Mouse (Mus musculus) ES-Bruce4 (cell line): ENCODE results near the gene Ntn1. TPM values are rescaled to one million over a fixed set of nuclear protein-coding genes. Genes with fewer than 3 reads are reported as not detected.

ENCODE experiments used
- H3K27ac ChIP-seq: 2 replicates; pipeline ENCODE4 v1.5.1; 2012; ENCODE audit warnings: low read length, inconsistent platforms; ENCODE audit not compliant: insufficient read depth
- H3K27me3 ChIP-seq: 2 replicates; pipeline ENCODE4 v1.6.1; 2012; ENCODE audit warnings: mild to moderate bottlenecking, low read length, inconsistent platforms; ENCODE audit not compliant: control insufficient read depth, poor library complexity, insufficient read depth, severe bottlenecking
- H3K36me3 ChIP-seq: 2 replicates; pipeline ENCODE4 v1.6.1; 2012; ENCODE audit warnings: inconsistent platforms, mild to moderate bottlenecking, low read length, moderate library complexity; ENCODE audit not compliant: control insufficient read depth, poor library complexity, insufficient read depth, severe bottlenecking
- H3K4me1 ChIP-seq: one replicate; pipeline ENCODE4 v1.8.1; 2011; ENCODE audit warnings: low read length; ENCODE audit not compliant: control insufficient read depth, insufficient read depth
- H3K4me3 ChIP-seq: 2 replicates; pipeline ENCODE4 v1.5.1; 2011; ENCODE audit warnings: low read depth, mild to moderate bottlenecking, low read length
- H3K9ac ChIP-seq: 2 replicates; pipeline ENCODE4 v1.6.1; 2012; ENCODE audit warnings: low read depth, mild to moderate bottlenecking, inconsistent platforms; ENCODE audit not compliant: poor library complexity, severe bottlenecking
- H3K9me3 ChIP-seq: replicated peaks from 2 replicates; pipeline ENCODE4 v1.6.1; 2012; ENCODE audit warnings: mild to moderate bottlenecking, low read length, inconsistent platforms; ENCODE audit not compliant: control insufficient read depth, poor library complexity, insufficient read depth, severe bottlenecking
- CTCF ChIP-seq: IDR thresholded peaks from one replicate; pipeline ENCODE4 v1.8.1; 2011; ENCODE audit warnings: low read depth, low read length
- EP300 ChIP-seq: IDR thresholded peaks from 2 replicates; pipeline ENCODE4 v1.6.1; 2011; ENCODE audit warnings: low read depth, low read length; ENCODE audit not compliant: insufficient read depth
- POLR2A ChIP-seq: IDR thresholded peaks from one replicate; pipeline ENCODE4 v1.8.1; 2011; ENCODE audit warnings: low read length; ENCODE audit not compliant: insufficient read depth
- polyA plus RNA-seq: library from polyadenylated mRNA; stranded (reverse); fragments of >200 nt; gene quantifications from 2 replicates; pipeline ENCODE4 v1.2.4, GENCODE M21; 2011; ENCODE audit warnings: low read depth; ENCODE audit not compliant: missing spikeins, insufficient read depth, insufficient read length

Ntn1 gene
- polyA plus RNA-seq, 1 experiment = 22.3 TPM

GRCm38 (mm10) chr11:68201063-68201462, 199.6 kb downstream of the Ntn1 start:
- TF ChIP-seq POLR2A (no peak), EP300 (no peak), CTCF (no peak)
- no peaks in the 10 kb centered on the region for H3K4me1 ChIP-seq
- H3K27ac ChIP-seq = no peak overlapping the region
- H3K36me3 ChIP-seq = no peaks in the 10 kb centered on the region
- no peak overlapping the region for H3K4me3 ChIP-seq
- H3K9ac ChIP-seq = no peak overlapping the region
- H3K27me3 ChIP-seq = no peaks in the 10 kb centered on the region
- H3K9me3 ChIP-seq = no peaks in the 10 kb centered on the region

GRCm38 (mm10) chr11:68200500-68200899, 200.1 kb downstream of the Ntn1 start:
- no peaks in the 10 kb centered on the region for H3K4me1 ChIP-seq
- TF ChIP-seq EP300 (no peak), CTCF (no peak), POLR2A (no peak)

GRCm38 (mm10) chr11:68199801-68200423, 200.7 kb downstream of the Ntn1 start:
- TF ChIP-seq EP300 = no peak
- no peak for TF ChIP-seq CTCF
- no peak for TF ChIP-seq POLR2A
- Histone ChIP-seq H3K36me3 (no peaks in the 10 kb centered on the region), H3K4me3 (no peak overlapping the region), H3K27ac (no peak overlapping the region), H3K9me3 (no peaks in the 10 kb centered on the region), H3K9ac (no peak overlapping the region), H3K27me3 (no peaks in the 10 kb centered on the region), H3K4me1 (no peaks in the 10 kb centered on the region)

More at GRCm38 (mm10) chr11:68200500-68200899, 200.1 kb downstream of the Ntn1 start:
- H3K4me3 ChIP-seq = no peak overlapping the region
- H3K27me3 ChIP-seq = no peaks in the 10 kb centered on the region
- H3K9ac ChIP-seq = no peak overlapping the region
- H3K36me3 ChIP-seq = no peaks in the 10 kb centered on the region
- H3K9me3 ChIP-seq = no peaks in the 10 kb centered on the region
- no peak overlapping the region for H3K27ac ChIP-seq

- Histone ChIP-seq H3K27me3 (no peaks in the 10 kb centered on the region), H3K9me3 (no peaks in the 10 kb centered on the region), H3K4me3 (no peak overlapping the region), H3K36me3 (no peaks in the 10 kb centered on the region), H3K27ac (no peak overlapping the region), H3K9ac (no peak overlapping the region), H3K4me1 (no peaks in the 10 kb centered on the region)
- TF ChIP-seq POLR2A = no peak
- TF ChIP-seq CTCF = no peak
- no peak for TF ChIP-seq EP300
These were observed 201.5 kb downstream of the Ntn1 start for GRCm38 (mm10) chr11:68199103-68199502.

- Histone ChIP-seq H3K9ac (no peak overlapping the region), H3K4me1 (no peaks in the 10 kb centered on the region), H3K27ac (no peak overlapping the region), H3K4me3 (no peak overlapping the region), H3K27me3 (no peaks in the 10 kb centered on the region), H3K36me3 (no peaks in the 10 kb centered on the region), H3K9me3 (no peaks in the 10 kb centered on the region)
- TF ChIP-seq EP300 (no peak), CTCF (no peak), POLR2A (no peak)
These were observed 201.9 kb downstream of the Ntn1 start for GRCm38 (mm10) chr11:68198696-68199095.

GRCm38 (mm10) chr11:68197471-68197870, 203.2 kb downstream of the Ntn1 start:
- no peak overlapping the region for H3K4me3 ChIP-seq
- H3K27me3 ChIP-seq = no peaks in the 10 kb centered on the region
- no peak overlapping the region for H3K9ac ChIP-seq
- no peaks in the 10 kb centered on the region for H3K36me3 ChIP-seq
- H3K9me3 ChIP-seq = no peaks in the 10 kb centered on the region
- TF ChIP-seq EP300 = no peak
- no peak for TF ChIP-seq CTCF
- no peaks in the 10 kb centered on the region for H3K4me1 ChIP-seq
- H3K27ac ChIP-seq = no peak overlapping the region
